Mouse (Mus musculus) kidney, adult 2 months (tissue): Measurements from ENCODE around the gene Tmem108. TPM values are rescaled to one million over a fixed set of nuclear protein-coding genes. Genes with fewer than 3 reads are reported as not detected.

Experiments
- DNase-seq: peaks from one replicate; pipeline ENCODE4 v3.0.0; 2021
- H3K27ac ChIP-seq: fragments of 200-500 bp; 2 replicates; pipeline ENCODE4 v1.5.1; 2012; ENCODE audit warnings: low read depth, low read length, control low read depth, inconsistent platforms; ENCODE audit not compliant: insufficient read depth
- H3K27me3 ChIP-seq: fragments of 200-500 bp; replicated peaks from 2 replicates; pipeline ENCODE4 v1.6.1; 2012; ENCODE audit warnings: mild to moderate bottlenecking, moderate library complexity, low read length, inconsistent platforms; ENCODE audit not compliant: control insufficient read depth, insufficient read depth
- H3K36me3 ChIP-seq: fragments of 200-500 bp; 2 replicates; pipeline ENCODE4 v1.6.1; 2012; ENCODE audit warnings: mild to moderate bottlenecking, moderate library complexity, low read length, inconsistent platforms; ENCODE audit not compliant: control insufficient read depth, insufficient read depth
- H3K4me1 ChIP-seq: fragments of 200-500 bp; 2 replicates; pipeline ENCODE4 v1.6.1; 2011; ENCODE audit warnings: low read length; ENCODE audit not compliant: control insufficient read depth, insufficient read depth
- H3K4me3 ChIP-seq: fragments of 200-500 bp; 2 replicates; pipeline ENCODE4 v1.5.1; 2011; ENCODE audit warnings: mild to moderate bottlenecking, low read depth, low read length, control low read depth; ENCODE audit not compliant: insufficient read depth
- CTCF ChIP-seq: fragments of 200-500 bp; conservative IDR thresholded peaks from 2 replicates; pipeline ENCODE4 v1.5.1; 2011; ENCODE audit warnings: low read depth, mild to moderate bottlenecking, control low read depth, low read length, moderate library complexity, mixed read lengths; ENCODE audit not compliant: insufficient read depth, insufficient read length
- POLR2A ChIP-seq: fragments of 200-500 bp; IDR thresholded peaks from one replicate; pipeline ENCODE4 v1.6.1; 2011; ENCODE audit warnings: low read depth, low read length, control low read depth
- WGBS: fragments of 180-500 bp; shearing (Covaris S2); methylation state at CpG from one replicate; pipeline ENCODE4 v1.1.7; 2018; 5-methylcytosine and 5-hydroxymethylcytosine counted together
- polyA plus RNA-seq: library from polyadenylated mRNA; depleted of rRNA; stranded (reverse); fragments of >200 nt; gene quantifications from 2 replicates; pipeline ENCODE4 v1.2.3, GENCODE M21; 2012

Tmem108 gene
- polyA plus RNA-seq, 1 experiment: 7.1 TPM

GRCm38 (mm10) chr9:103712711-103713110 is 48.9 kb downstream of the Tmem108 start:
- no peaks in the 10 kb centered on the region for H3K27me3 ChIP-seq
- DNase-seq: no peak
- 68% methylated on average over 7 of the region's 7 CpGs for WGBS
- H3K36me3 ChIP-seq: no peaks in the 10 kb centered on the region
- no peak overlapping the region for H3K27ac ChIP-seq
- peaks cover 8% of the 10 kb centered on the region; the same call in 1 of the 2 replicates for H3K4me1 ChIP-seq
- H3K4me3 ChIP-seq: no peak overlapping the region
- TF ChIP-seq POLR2A (no peak), CTCF (no peak)

GRCm38 (mm10) chr9:103709694-103710093 is 51.9 kb downstream of the Tmem108 start:
- Histone ChIP-seq H3K27ac (no peak overlapping the region), H3K4me1 (no peaks in the 10 kb centered on the region), H3K27me3 (no peaks in the 10 kb centered on the region), H3K4me3 (no peak overlapping the region), H3K36me3 (no peaks in the 10 kb centered on the region)
- no peak for DNase-seq
- TF ChIP-seq CTCF: no peak
- TF ChIP-seq POLR2A: no peak
- 43% methylated on average over 3 of the region's 3 CpGs for WGBS

GRCm38 (mm10) chr9:103708514-103709173 is 53.0 kb downstream of the Tmem108 start:
- no peaks in the 10 kb centered on the region for H3K27me3 ChIP-seq
- H3K27ac ChIP-seq: no peak overlapping the region
- H3K4me3 ChIP-seq: no peak overlapping the region
- TF ChIP-seq CTCF (no peak), POLR2A (no peak)
- H3K4me1 ChIP-seq: no peaks in the 10 kb centered on the region
- DNase-seq: no peak
- WGBS: 75% methylated on average over 16 of the region's 16 CpGs
- no peaks in the 10 kb centered on the region for H3K36me3 ChIP-seq

GRCm38 (mm10) chr9:103707857-103708256 is 53.8 kb downstream of the Tmem108 start:
- DNase-seq: no peak
- no peak for TF ChIP-seq POLR2A
- no peak for TF ChIP-seq CTCF
- no peak overlapping the region for H3K27ac ChIP-seq

GRCm38 (mm10) chr9:103707000-103707790 is 54.4 kb downstream of the Tmem108 start:
- H3K27ac ChIP-seq: no peak overlapping the region
- no peaks in the 10 kb centered on the region for H3K27me3 ChIP-seq
- no peak for DNase-seq
- H3K36me3 ChIP-seq: no peaks in the 10 kb centered on the region
- no peak overlapping the region for H3K4me3 ChIP-seq
- 80% methylated on average over 8 of the region's 8 CpGs for WGBS
- TF ChIP-seq CTCF: no peak
- no peak for TF ChIP-seq POLR2A
- no peaks in the 10 kb centered on the region for H3K4me1 ChIP-seq

More at GRCm38 (mm10) chr9:103707857-103708256, 53.8 kb downstream of the Tmem108 start:
- H3K4me3 ChIP-seq: no peak overlapping the region
- no peaks in the 10 kb centered on the region for H3K27me3 ChIP-seq
- no peaks in the 10 kb centered on the region for H3K36me3 ChIP-seq
- H3K4me1 ChIP-seq: no peaks in the 10 kb centered on the region

- Histone ChIP-seq H3K27ac (no peak overlapping the region), H3K4me1 (no peaks in the 10 kb centered on the region), H3K36me3 (no peaks in the 10 kb centered on the region), H3K27me3 (no peaks in the 10 kb centered on the region), H3K4me3 (no peak overlapping the region)
- 93% methylated on average over 4 of the region's 4 CpGs for WGBS
- no peak for DNase-seq
- 0 out of 2 replicates have a peak, but pooled peaks have one; percentile 13 for TF ChIP-seq CTCF
- TF ChIP-seq POLR2A: no peak
These were observed 55.9 kb downstream of the Tmem108 start for GRCm38 (mm10) chr9:103705717-103706116.

GRCm38 (mm10) chr9:103703014-103703413 is 58.6 kb downstream of the Tmem108 start:
- WGBS: 72% methylated on average over 16 of the region's 16 CpGs
- Histone ChIP-seq H3K4me1 (peaks cover 6% of the 10 kb centered on the region; the same call in 1 of the 2 replicates), H3K4me3 (no peak overlapping the region), H3K36me3 (no peaks in the 10 kb centered on the region), H3K27me3 (no peaks in the 10 kb centered on the region), H3K27ac (no peak overlapping the region)
- no peak for DNase-seq
- TF ChIP-seq CTCF: 0 out of 2 replicates have a peak, but pooled peaks have one; percentile 12
- TF ChIP-seq POLR2A: no peak
